Mouse (Mus musculus): ENCODE results near the gene Pth2. TPM values are rescaled to one million over a fixed set of nuclear protein-coding genes. Genes with fewer than 3 reads are reported as not detected.

Pth2 gene
- polyA plus RNA-seq, 1 experiment: not detected

DNA sequence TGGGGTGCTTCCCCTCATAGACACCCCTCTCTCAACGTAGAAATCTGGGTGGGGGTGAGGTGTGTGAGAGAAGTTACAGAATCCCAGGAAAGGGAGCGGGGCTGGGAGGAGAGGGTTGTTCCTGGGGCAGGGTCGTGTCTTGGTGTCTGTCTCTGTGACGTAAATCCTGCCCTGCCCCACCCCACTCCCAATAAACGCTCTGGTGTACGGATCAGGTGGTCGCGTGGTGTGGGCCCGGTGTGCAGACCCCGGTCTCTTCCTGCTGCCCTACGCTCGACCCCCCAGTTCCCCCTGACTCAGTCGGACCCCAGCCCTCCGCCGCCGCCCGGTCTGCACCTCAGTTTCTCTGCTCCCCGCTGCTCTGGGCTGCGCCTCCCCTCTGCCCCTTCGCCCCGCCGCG lies 4.9 kb upstream of the Pth2 start:
- H3K27me3 ChIP-seq (ENCODE audit: control insufficient read depth): peaks cover 87% of the 10 kb centered on the region
- H3K36me3 ChIP-seq (ENCODE audit: control insufficient read depth): no peaks in the 10 kb centered on the region
- H3K9me3 ChIP-seq (ENCODE audit: control insufficient read depth, low read length): peaks cover 17% of the 10 kb centered on the region
- TF ChIP-seq GATA1 (IDR thresholded peaks at IDR 0.05; ENCODE audit: low read length) (no peak), TAL1 (IDR thresholded peaks at IDR 0.05; ENCODE audit: low read length) (no peak)
- peaks cover 9% of the 10 kb centered on the region for H3K4me1 ChIP-seq (ENCODE audit: control insufficient read depth)
- H3K4me3 ChIP-seq (replicated peaks): no peak overlapping the region

DNA sequence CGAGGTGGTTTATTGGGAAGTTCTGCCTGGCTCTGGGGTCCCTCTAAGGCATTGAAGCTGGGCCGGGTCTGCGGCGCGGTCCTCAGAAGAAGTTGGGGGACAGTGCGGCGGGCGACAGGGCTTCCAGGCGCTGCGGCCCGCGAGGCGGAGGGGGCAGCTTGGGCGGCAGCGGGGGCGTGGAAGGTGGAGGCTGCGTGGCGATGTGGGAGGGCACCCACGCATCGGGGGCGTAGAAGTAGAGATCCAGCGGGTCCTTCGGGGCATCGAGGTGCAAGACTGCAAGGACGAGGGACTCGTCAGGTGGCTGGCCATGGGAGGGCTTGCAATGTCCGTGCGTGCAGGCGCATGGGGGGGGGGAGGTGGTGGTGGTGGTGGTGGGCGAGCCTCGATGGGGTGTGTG lies 4.4 kb upstream of the Pth2 start:
- Histone ChIP-seq H3K27me3 (ENCODE audit: control insufficient read depth) (peaks cover 89% of the 10 kb centered on the region), H3K4me1 (ENCODE audit: control insufficient read depth) (peaks cover 12% of the 10 kb centered on the region), H3K36me3 (ENCODE audit: control insufficient read depth) (no peaks in the 10 kb centered on the region), H3K4me3 (replicated peaks) (no peak overlapping the region), H3K9me3 (ENCODE audit: control insufficient read depth, low read length) (peaks cover 16% of the 10 kb centered on the region)
- TF ChIP-seq TAL1 (IDR thresholded peaks at IDR 0.05; ENCODE audit: low read length) (no peak), GATA1 (IDR thresholded peaks at IDR 0.05; ENCODE audit: low read length) (no peak)

DNA sequence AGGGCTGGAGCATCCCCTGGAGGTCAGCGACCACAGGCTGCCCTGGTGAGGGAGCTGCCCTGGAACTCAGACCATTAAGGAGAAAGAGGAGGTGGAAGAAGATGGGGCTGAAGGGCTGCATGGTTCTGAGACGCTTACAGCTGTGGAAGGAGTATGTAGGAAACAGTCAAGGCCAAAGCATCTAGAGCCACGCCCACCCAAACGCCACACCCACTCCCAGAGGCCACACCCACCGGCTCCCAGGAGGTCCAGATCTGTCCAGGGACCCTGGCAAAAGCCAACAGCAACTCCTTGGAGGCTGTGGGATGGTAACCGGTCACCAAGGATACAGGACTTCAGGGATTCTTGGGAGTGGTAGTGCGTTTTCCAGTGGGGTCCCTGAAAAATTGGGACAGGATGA lies 2.2 kb upstream of the Pth2 start:
- H3K27me3 ChIP-seq (ENCODE audit: control insufficient read depth): peaks cover 98% of the 10 kb centered on the region
- no peak overlapping the region for H3K4me3 ChIP-seq (replicated peaks)
- no peaks in the 10 kb centered on the region for H3K36me3 ChIP-seq (ENCODE audit: control insufficient read depth)
- H3K4me1 ChIP-seq (ENCODE audit: control insufficient read depth): peaks cover 21% of the 10 kb centered on the region
- TF ChIP-seq GATA1 (IDR thresholded peaks at IDR 0.05; ENCODE audit: low read length) (no peak), TAL1 (IDR thresholded peaks at IDR 0.05; ENCODE audit: low read length) (no peak)
- H3K9me3 ChIP-seq (ENCODE audit: control insufficient read depth, low read length): peaks cover 4% of the 10 kb centered on the region; the same call in 1 of the 2 replicates

DNA sequence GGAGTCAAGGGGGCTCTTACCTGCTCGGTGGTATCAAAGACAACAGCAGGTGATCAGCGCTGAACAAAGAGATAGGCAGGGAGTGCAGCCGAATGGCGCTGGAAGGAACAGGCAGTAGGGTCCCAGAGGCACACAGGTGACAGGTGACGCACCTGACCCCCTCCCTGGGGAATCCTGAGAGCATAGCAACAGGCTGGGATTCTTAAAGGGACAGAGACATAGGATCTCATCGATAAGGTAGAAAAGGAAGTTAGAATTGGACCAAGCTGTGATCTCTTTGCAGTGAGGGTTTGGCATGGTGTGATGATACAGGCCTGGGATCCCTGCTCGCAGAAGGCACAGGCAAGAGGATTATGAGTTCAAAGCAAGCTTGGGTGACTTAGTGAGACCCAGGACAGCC lies 1.3 kb upstream of the Pth2 start, which contains the start of gene Gfy:
Gene Gfy (minus strand): TSS at position 101 of the 400 bp plus-strand sequence.
- peaks cover 100% of the 10 kb centered on the region for H3K27me3 ChIP-seq (ENCODE audit: control insufficient read depth)
- TF ChIP-seq GATA1 (IDR thresholded peaks at IDR 0.05; ENCODE audit: low read length) (no peak), TAL1 (IDR thresholded peaks at IDR 0.05; ENCODE audit: low read length) (no peak)
- peaks cover 21% of the 10 kb centered on the region for H3K4me1 ChIP-seq (ENCODE audit: control insufficient read depth)

DNA sequence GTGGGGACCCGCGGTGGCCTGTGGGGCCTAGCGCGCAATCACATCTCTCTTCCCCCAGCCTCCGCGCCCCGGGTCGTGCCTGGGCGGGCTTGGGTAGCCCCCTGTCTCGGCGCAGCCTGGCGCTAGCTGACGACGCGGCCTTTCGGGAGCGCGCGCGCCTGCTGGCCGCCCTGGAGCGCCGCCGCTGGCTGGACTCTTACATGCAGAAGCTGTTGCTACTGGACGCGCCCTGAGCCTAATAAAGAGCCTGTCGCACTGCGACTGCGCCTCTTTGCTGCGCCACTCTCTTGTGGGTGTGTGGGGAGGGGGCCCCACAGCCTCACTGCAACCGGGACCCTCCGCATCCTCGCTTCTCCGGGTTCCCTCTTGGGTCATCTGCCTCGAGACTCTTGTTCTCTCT lies 745 bp downstream of the Pth2 start:
- H3K36me3 ChIP-seq (ENCODE audit: control insufficient read depth): no peaks in the 10 kb centered on the region
- H3K4me1 ChIP-seq (ENCODE audit: control insufficient read depth): peaks cover 21% of the 10 kb centered on the region
- H3K9me3 ChIP-seq (ENCODE audit: control insufficient read depth, low read length): peaks cover 2% of the 10 kb centered on the region; the same call in 1 of the 2 replicates
- TF ChIP-seq GATA1 (IDR thresholded peaks at IDR 0.05; ENCODE audit: low read length) (no peak), TAL1 (IDR thresholded peaks at IDR 0.05; ENCODE audit: low read length) (no peak)
- peaks cover 100% of the 10 kb centered on the region for H3K27me3 ChIP-seq (ENCODE audit: control insufficient read depth)
- H3K4me3 ChIP-seq (replicated peaks): peak overlapping the region; percentile 53

More for the DNA sequence above, 1.3 kb upstream of the Pth2 start, which contains the start of gene Gfy:
- Histone ChIP-seq H3K9me3 (ENCODE audit: control insufficient read depth, low read length) (peaks cover 4% of the 10 kb centered on the region; the same call in 1 of the 2 replicates), H3K4me3 (replicated peaks) (no peak within 1 kb of the TSS), H3K36me3 (ENCODE audit: control insufficient read depth) (no peaks in the 10 kb centered on the region)

DNA sequence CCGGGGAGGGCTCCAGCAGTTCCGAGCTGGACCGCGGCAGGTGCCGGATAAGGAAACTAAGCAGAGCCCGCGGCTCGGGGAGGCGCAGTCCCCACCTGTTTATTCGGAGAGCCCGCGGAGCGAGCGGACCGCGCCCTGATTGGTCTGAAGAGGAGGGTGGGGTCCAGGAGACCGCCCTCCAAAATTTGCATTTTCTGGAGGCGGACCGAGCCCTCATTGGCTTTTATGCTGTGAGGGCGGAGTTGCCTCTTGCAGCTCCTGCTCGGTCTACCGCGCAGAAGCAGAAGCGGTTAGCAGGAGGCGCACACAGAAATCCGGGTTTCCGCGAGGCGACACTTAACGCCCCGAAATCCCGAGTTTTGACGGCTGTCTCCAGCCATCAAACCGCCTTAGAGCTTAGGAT lies 1.4 kb downstream of the Pth2 start:
- Histone ChIP-seq H3K4me1 (ENCODE audit: control insufficient read depth) (peaks cover 21% of the 10 kb centered on the region), H3K9me3 (ENCODE audit: control insufficient read depth, low read length) (peaks cover 2% of the 10 kb centered on the region; the same call in 1 of the 2 replicates), H3K4me3 (replicated peaks) (peak overlapping the region; percentile 53), H3K27me3 (ENCODE audit: control insufficient read depth) (peaks cover 100% of the 10 kb centered on the region), H3K36me3 (ENCODE audit: control insufficient read depth) (no peaks in the 10 kb centered on the region)
- no peak for TF ChIP-seq TAL1 (IDR thresholded peaks at IDR 0.05; ENCODE audit: low read length)
- TF ChIP-seq GATA1 (IDR thresholded peaks at IDR 0.05; ENCODE audit: low read length): no peak

DNA sequence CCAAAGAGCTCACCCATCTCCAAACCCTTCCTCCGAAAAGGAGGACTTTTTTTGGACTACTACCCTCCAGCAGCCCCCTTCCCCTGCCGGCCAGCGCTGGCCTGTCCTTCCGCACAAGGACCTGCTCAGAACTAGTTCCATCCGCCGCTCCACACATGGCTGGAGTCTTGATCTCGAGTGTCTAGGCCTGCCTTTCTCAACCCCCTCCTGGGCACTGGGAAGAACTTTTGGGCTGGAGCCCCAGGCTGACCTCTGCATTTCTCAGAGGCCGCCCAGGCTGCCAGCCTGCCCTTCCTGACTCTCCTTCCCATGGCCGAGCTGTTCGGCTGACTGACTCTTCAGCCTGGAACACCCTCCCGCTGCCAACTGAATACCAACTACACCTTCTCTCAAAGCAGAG lies 1.8 kb downstream of the Pth2 start:
- TF ChIP-seq GATA1 (IDR thresholded peaks at IDR 0.05; ENCODE audit: low read length) (no peak), TAL1 (IDR thresholded peaks at IDR 0.05; ENCODE audit: low read length) (no peak)
- Histone ChIP-seq H3K9me3 (ENCODE audit: control insufficient read depth, low read length) (no peaks in the 10 kb centered on the region), H3K4me1 (ENCODE audit: control insufficient read depth) (peaks cover 21% of the 10 kb centered on the region), H3K36me3 (ENCODE audit: control insufficient read depth) (no peaks in the 10 kb centered on the region), H3K4me3 (replicated peaks) (peak overlapping the region; percentile 53), H3K27me3 (ENCODE audit: control insufficient read depth) (peaks cover 97% of the 10 kb centered on the region)

DNA sequence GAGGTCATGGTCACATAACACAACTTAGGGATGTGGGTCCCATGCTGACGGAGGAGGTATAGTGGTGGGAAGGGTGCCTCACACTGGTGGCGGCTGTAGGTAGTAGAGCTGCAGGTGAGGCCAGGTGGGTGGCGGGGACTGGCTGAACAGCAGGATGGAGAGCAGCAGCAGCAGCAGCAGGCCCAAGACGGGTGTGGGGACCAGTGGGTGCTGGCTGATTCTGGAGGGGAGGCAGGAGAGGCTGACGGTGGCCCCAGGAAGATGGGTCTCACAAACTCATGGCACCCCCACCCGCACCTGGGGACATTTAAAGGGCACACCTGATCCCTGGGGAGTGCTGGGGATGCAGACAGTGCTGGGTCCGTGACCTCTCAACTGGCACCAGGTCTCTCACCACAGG lies 2.9 kb downstream of the Pth2 start:
- H3K36me3 ChIP-seq (ENCODE audit: control insufficient read depth): no peaks in the 10 kb centered on the region
- TF ChIP-seq TAL1 (IDR thresholded peaks at IDR 0.05; ENCODE audit: low read length) (no peak), GATA1 (IDR thresholded peaks at IDR 0.05; ENCODE audit: low read length) (no peak)
- no peak overlapping the region for H3K4me3 ChIP-seq (replicated peaks)
- H3K27me3 ChIP-seq (ENCODE audit: control insufficient read depth): peaks cover 96% of the 10 kb centered on the region
- H3K4me1 ChIP-seq (ENCODE audit: control insufficient read depth): peaks cover 18% of the 10 kb centered on the region
- H3K9me3 ChIP-seq (ENCODE audit: control insufficient read depth, low read length): no peaks in the 10 kb centered on the region

DNA sequence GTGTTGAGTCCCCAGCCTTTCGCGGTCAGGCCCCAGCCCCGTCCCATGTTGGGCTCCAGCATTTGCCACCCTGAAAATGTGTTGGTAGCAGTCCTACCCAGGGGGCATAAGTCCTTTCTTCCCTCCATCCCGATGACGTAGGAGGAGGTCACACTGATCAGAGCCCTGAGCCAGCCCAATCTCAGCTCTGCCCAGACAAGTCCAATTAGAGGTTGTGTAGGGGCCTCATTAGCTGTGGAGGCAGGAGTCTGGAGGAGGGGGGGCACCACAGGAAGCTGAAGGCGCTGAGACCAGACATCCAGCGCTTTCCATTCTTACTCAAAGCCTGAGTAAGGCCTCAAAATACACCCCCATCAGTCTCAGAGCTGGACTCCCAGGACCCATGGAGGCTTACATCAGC lies 5.1 kb downstream of the Pth2 start:
- Histone ChIP-seq H3K9me3 (ENCODE audit: control insufficient read depth, low read length) (no peaks in the 10 kb centered on the region), H3K4me3 (replicated peaks) (no peak overlapping the region), H3K27me3 (ENCODE audit: control insufficient read depth) (peaks cover 95% of the 10 kb centered on the region), H3K4me1 (ENCODE audit: control insufficient read depth) (peaks cover 18% of the 10 kb centered on the region), H3K36me3 (ENCODE audit: control insufficient read depth) (no peaks in the 10 kb centered on the region)
- TF ChIP-seq GATA1 (IDR thresholded peaks at IDR 0.05; ENCODE audit: low read length): no peak
- no peak for TF ChIP-seq TAL1 (IDR thresholded peaks at IDR 0.05; ENCODE audit: low read length)

DNA sequence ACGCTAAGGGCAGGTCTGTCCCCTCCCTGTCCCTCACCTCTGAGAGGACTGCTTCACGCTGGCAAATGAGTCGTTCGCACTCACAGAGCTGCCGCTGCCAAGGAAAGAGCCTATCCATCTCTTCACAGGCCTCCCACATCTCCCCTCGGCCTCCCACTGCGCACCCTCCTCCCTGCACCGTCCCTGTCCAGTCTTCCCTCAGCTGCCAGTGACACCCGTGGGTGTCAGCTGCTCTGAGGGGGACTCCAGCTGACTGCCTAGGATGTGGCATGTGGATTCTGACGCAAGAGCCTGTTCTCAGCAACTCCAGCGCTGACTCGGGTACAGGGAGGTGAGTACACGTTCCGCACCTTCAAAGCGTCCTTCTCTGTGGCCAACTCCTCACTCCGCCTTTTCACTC lies 8.8 kb downstream of the Pth2 start:
- no peaks in the 10 kb centered on the region for H3K4me1 ChIP-seq (ENCODE audit: control insufficient read depth)
- TF ChIP-seq GATA1 (IDR thresholded peaks at IDR 0.05; ENCODE audit: low read length) (no peak), TAL1 (IDR thresholded peaks at IDR 0.05; ENCODE audit: low read length) (no peak)
- no peaks in the 10 kb centered on the region for H3K36me3 ChIP-seq (ENCODE audit: control insufficient read depth)
- H3K27me3 ChIP-seq (ENCODE audit: control insufficient read depth): peaks cover 77% of the 10 kb centered on the region
- no peak overlapping the region for H3K4me3 ChIP-seq (replicated peaks)
- no peaks in the 10 kb centered on the region for H3K9me3 ChIP-seq (ENCODE audit: control insufficient read depth, low read length)
